Mouse (Mus musculus) urinary bladder, postnatal 14 days (tissue): Measurements from ENCODE around the gene Gjd2.
A peak's percentile ranks its signal among the peaks of the same experiment; 100 is the strongest.

Source experiments
- DNase-seq: peaks from one replicate; pipeline ENCODE4 v3.0.0; 2021; ENCODE audit warnings: low spot score

Gjd2 gene

DNA sequence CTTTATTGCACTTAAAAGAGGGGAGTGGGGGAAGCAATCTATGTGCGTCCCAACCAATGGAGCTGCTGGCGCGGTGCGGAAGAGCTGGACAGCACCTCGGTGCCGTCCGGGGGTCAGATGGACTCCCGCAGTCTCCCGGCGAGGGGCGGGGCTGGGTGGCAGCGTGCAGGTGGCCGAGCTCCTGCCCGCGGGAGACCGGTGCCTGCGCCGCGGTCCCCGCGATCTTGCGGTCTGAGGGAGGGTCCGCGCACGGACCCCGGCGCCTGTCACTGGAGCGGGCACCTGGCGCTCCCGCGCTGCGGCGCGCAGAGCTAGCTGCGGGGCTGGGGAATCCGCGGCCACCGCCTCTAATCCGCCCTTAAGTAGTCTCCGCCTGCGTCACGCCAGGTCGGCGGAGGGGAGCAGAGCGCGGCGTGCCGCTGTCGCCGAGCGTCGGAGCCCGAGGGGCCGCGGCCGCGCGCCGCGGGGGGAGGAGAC, at the start of gene Gjd2:
Gene Gjd2, minus strand, starts transcription at position 325 of the 477 bp plus-strand sequence.
- DNase-seq: no peak

DNA sequence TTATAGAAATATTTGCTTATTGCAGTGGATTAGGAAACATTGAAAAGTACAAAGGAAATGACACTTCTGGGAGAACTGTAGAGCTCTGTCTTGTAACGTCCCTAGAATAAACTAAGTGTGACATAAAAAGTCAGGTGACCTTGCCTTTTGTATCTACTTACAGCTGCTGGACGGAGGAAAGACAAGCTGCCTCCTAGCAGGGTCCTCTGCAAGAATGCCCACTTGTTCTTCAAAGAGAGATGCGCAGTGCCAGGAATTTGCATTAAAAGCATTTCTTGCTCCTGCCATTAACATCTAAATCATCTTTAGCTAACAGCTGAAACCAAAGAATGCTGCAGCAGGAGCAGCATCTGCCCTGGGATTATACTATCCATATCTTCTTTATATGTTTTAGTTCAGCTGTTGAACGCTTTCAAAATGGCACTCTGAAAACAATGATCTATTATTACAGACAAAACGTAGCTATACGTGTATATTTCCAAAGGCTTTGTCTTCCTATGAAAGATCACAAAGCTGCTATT, 46.7 kb upstream of the Gjd2 start:
- no peak for DNase-seq

DNA sequence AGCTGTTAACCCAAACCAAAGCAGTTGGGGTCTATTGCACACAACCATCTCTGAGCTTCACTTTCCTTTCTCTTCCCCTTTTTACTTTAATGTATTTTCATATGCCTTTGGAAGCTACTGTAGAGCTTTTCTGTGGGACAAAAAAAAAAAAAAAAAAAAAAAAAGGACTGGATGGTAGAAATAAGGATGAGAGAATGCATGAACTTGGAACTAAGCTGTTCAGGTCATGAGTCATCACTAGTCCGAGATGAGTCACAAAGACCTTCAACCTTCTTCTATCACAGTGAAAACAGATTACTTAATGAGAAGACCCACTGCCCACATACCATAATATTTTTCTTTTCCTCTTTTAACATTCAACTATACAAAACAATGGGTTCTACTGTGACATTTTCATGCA, 46.2 kb upstream of the Gjd2 start:
- DNase-seq: no peak

DNA sequence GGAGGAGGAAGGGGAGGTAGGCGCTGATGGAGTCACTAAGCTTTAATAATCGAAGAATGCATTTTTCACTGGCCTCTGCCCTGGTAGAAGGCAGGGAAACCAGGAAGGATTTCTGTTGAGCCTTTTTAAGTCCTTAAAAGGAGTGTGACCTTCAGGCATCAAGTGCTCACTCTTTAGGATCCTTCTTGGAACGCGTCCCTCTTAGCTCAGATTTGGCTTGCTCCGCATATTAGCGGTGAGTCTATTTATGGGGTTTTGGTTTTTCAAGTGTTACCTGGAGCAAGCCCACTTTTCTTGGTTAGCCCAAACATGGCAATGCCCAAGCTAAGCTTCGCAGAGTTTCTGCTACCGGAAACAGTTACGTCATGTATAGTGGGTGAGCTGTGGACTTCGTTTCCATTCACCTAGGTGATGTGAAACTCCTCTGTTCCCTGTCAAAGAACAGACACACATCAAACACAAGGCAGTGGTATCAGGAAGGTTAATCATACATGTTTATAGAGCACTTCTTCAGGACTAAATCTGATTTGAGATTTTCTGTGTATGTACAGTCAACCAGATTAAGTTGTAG, 44.9 kb upstream of the Gjd2 start:
- no peak for DNase-seq

DNA sequence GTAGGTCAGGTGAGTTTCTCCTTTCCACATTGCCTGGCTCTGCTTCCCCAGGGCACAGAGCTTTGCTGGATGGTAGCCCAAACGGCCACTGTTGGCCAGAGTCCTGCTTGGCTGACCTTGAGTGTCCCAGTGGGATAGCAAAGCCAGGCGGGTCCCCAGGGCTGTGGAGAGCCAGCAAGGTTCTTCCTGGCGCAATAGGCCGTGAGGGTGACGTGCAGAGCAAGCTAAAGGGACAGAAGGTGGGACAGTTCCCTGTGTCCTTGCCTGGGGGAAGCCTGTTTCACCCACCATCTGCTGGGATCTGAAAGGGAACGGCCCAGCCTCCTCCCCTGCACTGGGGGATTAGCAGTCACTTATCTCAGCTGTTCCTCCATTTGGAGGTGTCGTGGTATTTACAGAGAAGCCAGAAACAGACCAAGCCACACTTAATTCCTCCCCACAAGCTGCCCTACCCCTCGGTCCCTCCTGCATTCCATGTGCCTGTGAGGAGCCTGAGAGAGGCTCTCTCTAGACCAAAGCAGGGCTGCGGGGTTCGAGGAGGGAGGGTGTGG, 44.0 kb upstream of the Gjd2 start:
- peak; percentile 5 for DNase-seq

DNA sequence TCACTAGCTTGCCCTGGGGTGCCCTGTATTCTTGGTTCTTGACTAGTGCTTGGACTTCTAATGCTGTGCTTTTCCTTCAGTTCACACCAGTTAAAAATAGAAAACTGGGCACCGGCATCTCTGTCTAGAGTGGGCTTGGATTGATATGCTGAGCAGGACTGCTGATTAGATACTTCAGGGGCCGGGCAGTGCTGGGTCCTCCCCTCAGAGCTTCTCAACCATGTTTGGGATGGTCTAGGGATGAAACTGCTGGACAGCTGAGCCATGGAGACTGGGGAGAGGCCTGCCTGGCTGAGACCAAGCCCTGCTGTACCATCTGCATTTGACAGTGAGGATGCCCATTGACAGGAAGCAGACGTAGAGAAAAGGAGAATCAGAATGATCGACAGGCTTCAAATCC, 40.7 kb upstream of the Gjd2 start:
- no peak for DNase-seq

DNA sequence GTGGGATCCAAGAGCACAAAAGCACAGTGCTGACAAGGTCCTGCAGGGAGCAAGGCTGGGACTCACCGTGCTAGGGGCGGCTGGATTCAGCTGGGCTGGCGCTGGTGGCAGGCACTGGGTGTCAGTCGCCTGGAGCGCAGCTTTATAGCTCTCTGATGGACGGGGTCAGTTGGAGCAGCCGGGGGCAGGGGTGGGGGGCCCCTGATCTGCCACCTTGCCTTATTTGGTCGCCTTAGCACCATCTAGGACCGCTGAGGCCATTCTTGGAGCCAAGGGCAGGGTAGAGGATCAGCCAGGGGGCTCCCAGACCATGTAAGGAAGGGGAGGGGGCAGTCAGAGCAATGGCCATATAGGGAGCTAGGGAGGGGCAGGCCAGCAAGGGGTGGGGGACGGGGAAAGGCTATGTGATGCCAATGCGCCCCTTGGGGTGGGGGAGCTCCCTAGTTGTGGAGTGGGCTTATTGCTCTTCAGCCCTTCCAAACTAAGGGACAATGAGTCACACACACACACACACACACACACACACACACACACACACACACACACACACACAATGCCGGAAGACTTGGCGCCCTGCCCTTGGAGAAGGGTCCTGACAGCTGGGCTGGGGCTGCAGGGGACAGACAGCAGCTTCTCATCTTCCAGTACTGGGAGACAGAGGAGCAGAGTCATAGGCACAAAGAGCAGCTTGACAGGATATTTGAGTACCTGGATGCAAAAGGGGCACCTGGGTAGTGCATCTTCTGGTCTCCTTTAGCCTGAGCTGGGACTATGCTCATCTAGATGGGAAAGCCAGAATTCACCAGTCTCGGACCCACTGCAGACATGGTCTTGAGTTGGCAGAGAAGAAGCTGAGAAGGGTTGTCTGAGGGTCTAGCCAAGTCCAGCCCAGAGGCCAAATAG, 39.5 kb upstream of the Gjd2 start, which contains the start of gene Actc1:
Gene Actc1, minus strand, starts transcription at position 853 of the 903 bp plus-strand sequence.
- DNase-seq: no peak

DNA sequence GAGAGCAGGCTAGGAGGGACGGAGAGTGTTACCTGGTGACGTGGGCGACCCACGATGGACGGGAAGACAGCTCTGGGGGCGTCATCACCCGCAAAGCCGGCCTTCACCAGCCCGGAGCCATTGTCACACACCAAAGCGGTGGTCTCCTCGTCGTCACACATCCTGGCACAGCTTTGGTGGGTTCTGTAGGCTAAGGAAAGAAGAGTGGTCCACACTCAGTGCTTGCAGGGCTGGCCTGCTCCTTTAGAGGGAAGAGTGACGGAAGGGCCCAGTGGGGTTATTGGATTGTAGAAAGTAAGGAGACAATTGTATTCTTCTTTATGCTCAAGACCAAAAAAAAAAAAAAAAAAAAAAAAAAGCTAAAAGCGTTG, 38.4 kb upstream of the Gjd2 start:
- DNase-seq: no peak

DNA sequence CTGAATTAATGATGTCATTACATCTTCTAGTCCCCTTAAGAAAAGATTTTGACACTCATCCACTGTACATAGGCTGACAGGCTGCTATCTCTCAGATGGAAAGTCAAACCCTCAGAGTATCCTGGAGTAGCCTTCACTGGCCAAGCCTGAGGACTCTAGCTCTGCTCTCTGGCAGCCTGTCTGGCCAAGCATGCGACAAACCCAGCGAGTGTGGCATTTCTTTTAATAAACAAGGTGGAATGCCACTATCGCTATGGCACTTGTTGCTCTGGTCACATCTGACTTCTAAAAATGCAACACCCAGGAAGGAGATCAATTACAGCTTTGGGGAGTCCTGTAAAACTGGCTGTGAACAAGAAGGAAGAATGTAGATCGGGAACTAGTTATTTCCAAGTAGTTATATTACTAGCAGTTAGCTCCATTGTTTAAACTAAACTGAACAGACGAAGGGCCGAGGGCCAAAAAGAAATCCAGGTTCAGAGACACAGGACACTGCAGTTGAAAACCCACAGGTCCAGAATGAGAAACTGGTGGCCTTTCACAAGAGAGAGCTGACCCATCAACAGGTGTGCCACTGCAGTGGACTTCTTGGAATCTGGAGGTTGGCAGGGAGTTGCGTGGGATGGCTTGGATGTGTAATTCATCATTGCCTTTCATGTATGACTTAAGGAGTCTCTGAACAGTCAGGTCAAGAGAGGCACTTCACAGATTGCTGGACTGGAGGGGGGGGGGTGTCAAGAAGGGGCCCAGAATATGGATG, 37.9 kb upstream of the Gjd2 start:
- no peak for DNase-seq

DNA sequence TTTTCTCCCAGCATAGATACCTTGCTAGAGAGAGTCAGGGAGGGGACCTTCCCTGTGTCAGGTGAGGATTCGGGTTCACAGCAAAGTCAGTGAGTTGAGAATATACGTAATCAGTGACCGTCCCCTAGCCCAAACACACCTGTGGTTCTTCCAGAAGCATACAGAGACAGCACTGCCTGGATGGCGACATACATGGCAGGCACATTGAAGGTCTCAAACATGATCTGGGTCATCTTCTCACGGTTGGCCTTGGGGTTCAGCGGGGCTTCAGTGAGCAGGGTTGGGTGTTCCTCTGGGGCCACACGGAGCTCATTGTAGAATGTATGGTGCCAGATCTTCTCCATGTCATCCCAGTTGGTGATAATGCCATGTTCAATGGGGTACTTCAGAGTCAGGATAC, 36.7 kb upstream of the Gjd2 start:
- DNase-seq: no peak

DNA sequence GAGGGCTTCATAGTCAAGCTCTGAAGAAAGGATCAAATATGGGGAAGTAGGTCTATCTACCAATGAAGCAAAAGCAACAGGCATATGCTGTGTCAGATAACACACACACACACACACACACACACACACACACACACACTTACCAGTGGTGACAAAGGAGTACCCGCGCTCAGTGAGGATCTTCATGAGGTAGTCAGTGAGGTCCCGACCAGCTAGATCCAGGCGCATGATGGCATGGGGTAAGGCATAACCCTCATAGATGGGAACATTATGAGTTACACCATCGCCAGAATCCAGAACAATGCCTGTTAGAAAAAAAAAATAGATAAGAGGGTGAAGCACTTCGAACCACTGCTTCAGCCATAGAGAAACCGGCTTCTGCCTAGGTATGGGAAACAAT, 36.0 kb upstream of the Gjd2 start:
- DNase-seq: no peak

DNA sequence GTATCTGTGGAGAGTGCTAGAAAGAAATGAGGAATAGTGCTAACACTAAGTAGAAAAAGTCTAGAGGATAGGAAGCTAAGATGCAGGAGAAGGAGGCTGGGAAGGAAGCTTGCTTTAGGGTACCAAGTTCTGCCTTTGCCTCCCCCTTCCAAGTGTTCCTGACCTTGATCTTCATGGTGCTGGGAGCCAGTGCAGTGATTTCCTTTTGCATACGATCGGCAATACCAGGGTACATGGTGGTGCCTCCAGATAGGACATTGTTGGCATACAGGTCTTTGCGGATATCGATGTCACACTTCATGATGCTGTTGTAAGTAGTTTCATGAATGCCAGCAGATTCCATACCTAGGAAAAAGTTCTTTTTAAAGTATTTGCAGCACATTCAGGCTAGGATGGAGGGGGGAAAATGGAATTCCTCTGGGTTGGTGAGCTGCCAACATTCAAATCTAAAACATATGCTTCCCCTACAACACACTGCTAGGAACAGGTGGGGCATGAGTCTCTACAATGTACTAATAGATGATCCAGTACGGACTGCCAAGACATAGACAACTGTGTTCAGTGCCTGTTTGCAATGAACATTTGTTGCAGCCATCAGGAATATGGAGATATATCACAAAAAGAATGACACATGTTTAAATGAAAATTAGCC, 34.7 kb upstream of the Gjd2 start:
- DNase-seq: no peak

DNA sequence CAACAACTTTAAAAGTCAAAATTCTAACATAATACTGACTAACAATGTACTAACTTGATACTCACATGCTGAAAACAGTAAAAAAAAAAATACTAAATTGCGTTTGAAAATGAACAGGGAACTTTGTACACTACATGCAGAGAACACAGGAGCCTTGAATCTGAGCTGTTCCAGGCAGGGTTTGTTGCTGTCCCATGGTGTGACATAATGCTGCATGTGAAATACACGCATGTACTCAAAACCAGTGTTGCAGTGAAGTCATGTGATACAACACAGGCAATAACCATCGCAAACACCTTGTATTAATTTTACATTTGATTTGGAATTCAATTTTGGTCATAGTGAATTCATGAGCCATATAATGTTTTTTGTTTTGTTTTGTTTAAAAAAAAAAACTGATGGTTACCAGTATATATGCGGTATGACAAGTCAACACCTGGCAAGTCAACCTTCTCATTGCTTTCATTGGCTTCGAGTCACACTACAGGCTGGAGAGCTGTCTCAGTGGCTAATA, 32.8 kb upstream of the Gjd2 start:
- no peak for DNase-seq

DNA sequence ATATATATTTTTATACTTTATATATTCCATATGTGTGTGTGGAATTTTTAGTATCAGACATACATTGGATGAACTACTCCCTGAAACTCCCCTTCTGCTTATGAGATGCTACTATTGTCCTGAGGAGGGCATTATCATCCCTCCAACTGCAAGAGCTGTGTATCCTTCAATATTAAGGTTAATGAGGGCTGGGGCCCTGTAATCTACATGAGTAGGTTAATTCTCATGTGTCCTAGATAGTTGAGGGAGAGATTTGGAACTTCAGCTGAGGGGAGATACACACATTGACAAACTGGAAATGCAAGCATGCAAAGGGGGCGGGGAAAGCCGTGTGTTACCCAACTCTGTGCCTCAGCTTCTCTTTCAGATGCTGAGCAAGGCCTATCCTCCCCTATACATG, 24.5 kb upstream of the Gjd2 start:
- DNase-seq: no peak

DNA sequence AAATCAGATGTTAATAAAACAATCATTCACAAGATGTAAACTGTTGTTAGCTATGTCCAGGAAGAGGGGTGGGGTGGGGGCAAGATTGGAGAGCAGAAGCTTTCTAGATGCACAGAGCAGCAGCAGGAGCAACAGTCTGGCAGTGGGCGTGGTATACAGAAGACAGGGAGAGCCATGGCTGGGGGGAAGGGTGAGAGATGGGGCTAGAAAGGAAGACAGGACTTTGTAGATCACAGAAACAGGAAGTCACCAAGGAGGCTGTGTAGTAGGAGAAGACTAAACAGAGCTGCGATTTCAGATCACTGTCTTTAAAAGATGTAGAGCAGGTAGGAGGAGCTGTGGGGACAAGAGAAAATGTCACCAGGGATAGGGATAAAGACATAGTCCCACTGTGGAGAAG, 18.8 kb upstream of the Gjd2 start:
- DNase-seq: no peak

DNA sequence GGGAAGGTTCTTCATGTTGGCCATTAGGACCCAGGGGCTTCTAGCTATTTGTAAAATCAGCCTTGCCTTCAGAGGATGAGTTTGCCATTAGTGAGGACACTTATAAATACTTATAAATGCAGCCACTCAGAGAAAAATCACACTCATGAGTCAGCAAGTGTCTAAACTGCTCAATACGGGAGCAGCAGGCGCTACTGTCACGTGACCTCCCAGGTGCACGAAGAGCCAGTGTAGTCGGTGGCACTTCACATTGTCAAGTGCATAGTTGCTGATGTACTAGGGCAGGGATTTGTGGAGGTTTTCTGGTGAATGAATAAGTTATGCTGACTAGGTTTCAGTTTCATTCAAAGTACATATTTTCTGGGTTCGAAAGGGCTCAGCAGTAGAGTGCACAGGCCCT, 10.0 kb upstream of the Gjd2 start:
- DNase-seq: no peak

DNA sequence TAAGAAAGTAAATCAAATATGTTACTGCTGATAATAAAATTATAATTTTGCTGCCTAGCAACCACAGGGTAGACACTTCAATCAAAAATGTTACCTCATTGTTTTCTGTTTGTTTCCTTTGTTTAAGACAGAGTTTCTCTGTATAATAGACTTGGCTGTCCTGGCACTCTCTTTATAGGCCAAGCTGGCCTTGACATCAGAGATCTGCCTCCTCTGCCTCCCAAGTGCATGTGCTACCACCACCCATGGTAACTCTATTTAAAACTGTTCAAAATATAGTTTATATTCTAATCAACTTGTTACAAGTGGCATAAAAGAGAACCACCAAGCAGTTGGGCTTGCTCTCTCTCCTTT, 6.8 kb upstream of the Gjd2 start:
- no peak for DNase-seq

DNA sequence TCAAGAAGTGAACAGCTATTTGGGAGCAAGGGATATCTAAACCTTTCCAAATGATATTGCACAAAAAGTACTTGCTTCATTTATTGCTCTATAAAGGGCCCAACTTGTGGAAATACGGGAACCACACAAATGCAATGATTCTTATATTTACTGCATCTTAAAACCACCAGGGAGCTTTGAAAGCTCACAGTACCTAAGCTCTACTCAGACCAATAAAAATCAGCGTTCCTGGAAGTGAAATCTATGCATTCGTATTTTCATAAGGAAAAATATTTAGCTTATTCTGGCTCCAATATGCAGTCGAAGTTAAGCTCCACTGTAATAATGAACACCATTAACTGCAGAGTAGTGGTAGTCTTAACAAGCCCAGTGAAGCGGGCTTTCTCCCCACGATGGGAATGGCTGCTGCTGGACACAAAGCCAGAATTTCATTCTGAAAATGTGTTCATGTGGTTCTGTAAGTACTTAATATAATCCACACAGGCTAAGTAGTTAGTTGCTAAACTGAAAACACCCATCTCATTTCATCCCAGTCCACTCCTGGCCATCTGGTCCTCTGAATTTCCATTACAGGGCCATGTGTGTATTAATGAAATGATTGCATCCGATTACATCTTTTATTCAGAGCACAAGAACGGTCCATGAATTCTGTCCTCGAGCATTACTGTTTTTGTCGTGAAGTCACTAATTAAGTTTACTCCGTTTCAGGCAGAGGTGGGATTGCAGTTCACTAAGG, 6.2 kb upstream of the Gjd2 start:
- no peak for DNase-seq

DNA sequence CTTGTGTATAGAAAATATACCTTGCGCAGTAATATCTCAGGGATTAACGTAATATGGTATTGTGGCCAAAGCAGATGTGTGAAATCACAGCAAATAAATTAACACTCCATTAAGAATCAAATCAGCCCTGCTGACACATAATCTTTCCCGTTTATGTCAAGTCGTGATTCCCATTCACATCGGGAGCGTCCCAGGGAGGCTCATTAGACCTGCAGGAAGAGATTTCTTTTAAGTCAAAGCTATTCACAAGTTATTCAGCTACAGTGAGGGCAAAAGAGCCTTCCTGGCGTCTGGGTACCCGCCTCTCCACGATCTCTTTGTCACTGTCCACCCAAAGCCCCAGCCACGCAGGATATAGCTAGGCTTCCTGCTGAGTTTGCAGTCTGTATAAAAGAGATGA, 4.7 kb upstream of the Gjd2 start:
- no peak for DNase-seq

DNA sequence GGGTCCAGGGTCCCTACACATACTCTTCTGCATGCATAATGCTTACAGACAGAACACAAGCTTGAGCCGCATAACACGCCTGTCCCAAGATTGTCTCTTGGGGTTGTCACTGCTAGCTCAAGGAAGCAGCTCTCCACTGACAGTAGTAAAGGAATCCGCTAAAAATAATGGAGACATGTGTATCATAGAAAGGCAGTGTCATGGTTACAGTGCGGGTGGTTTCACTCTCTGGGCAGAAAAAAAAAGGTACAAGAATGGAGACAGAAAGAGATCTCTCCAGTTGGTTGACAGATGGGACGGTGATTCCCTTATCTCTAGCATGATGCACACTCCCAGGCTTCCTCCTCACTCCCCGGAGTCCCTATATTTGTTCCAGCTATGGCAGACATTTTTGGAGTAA, 1.4 kb upstream of the Gjd2 start:
- DNase-seq: no peak

DNA sequence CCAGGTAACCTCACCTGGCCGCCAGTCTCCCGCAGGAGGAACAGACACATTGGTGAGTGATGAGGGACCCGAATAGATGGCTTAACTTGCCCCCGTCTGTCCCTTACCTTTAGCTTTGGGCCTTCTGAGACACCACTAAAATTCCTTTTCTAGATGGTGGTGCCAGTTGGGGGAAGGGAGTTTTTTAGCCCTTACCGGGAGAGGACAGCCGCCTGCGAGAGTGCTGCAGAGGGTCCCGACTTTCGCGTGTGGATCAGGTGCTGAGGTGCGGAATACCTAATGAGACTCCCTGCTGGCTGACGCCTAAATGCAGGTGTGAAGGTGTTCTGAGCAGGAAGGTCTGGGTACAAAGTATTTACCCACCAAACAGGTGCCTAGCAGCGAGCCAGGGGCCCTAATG, 427 bp upstream of the Gjd2 start:
- no peak for DNase-seq
